Mouse (Mus musculus) intestine, embryonic 14.5 days (tissue): ENCODE data around the gene Hdac10. TPM values are rescaled to one million over a fixed set of nuclear protein-coding genes. Genes with fewer than 3 reads are reported as not detected.
A peak's percentile ranks its signal among the peaks of the same experiment; 100 is the strongest.

Source experiments
- ATAC-seq: fragments of 200-750 bp; cut with Nextera tagmentation; replicated peaks from 2 replicates; pipeline ENCODE4 v1.8.0; 2017; ENCODE audit warnings: low read depth, moderate number of reproducible peaks, moderate TSS enrichment, moderate library complexity; ENCODE audit not compliant: low FRiP score, low TSS enrichment
- DNase-seq: peaks from one replicate; pipeline ENCODE4 v3.0.0-alpha.2; 2018; ENCODE audit warnings: low spot score
- H3K27ac ChIP-seq: fragments of 300-500 bp; sonication (generic); 2 replicates; pipeline ENCODE4 v1.5.1; 2014; ENCODE audit warnings: low read depth, mild to moderate bottlenecking, control low read depth
- H3K27me3 ChIP-seq: fragments of 300-500 bp; sonication (generic); replicated peaks from 2 replicates; pipeline ENCODE4 v1.6.1; 2014; ENCODE audit warnings: low read length, control low read depth; ENCODE audit not compliant: control insufficient read depth, insufficient read depth
- H3K36me3 ChIP-seq: fragments of 300-500 bp; sonication (generic); 2 replicates; pipeline ENCODE4 v1.6.1; 2014; ENCODE audit warnings: low read length, control low read depth; ENCODE audit not compliant: control insufficient read depth, insufficient read depth
- H3K4me1 ChIP-seq: fragments of 300-500 bp; sonication (generic); replicated peaks from 2 replicates; pipeline ENCODE4 v1.6.1; 2014; ENCODE audit warnings: low read length, control low read depth, mixed read lengths; ENCODE audit not compliant: control insufficient read depth, insufficient read depth
- H3K4me2 ChIP-seq: fragments of 300-500 bp; sonication (generic); 2 replicates; pipeline ENCODE4 v1.6.1; 2014; ENCODE audit warnings: low read length
- H3K4me3 ChIP-seq: fragments of 300-500 bp; sonication (generic); 2 replicates; pipeline ENCODE4 v1.5.1; 2014; ENCODE audit warnings: low read depth, low read length, control low read depth, mixed read lengths
- H3K9ac ChIP-seq: fragments of 300-500 bp; sonication (generic); 2 replicates; pipeline ENCODE4 v1.6.1; 2014; ENCODE audit warnings: mild to moderate bottlenecking, low read length
- H3K9me3 ChIP-seq: fragments of 300-500 bp; sonication (generic); 2 replicates; pipeline ENCODE4 v1.6.1; 2016; ENCODE audit warnings: low read length, control low read depth; ENCODE audit not compliant: control insufficient read depth
- WGBS: fragments of 180-500 bp; shearing (Covaris S2); extraction: QIAGEN DNeasy Blood & Tissue Kit; methylation state at CpG from one replicate; pipeline ENCODE4 v1.1.7; 2014; 5-methylcytosine and 5-hydroxymethylcytosine counted together
- polyA plus RNA-seq: library from polyadenylated mRNA; unstranded; fragments of >200 nt; fragmentation: Nextera tagmentation; extraction: Ambion mirVana; gene quantifications from 2 replicates; pipeline ENCODE4 v1.2.1, GENCODE M21; 2014

Gene Hdac10
- polyA plus RNA-seq, 1 experiment from 2014 or later = 20.3 TPM

GRCm38 (mm10) chr15:89125351-89125750 lies 3.1 kb downstream of the Hdac10 start:
- no peaks in the 10 kb centered on the region for H3K9me3 ChIP-seq
- H3K27ac ChIP-seq = no peak overlapping the region
- 93% methylated on average over 9 of the region's 9 CpGs for WGBS
- no peaks in the 10 kb centered on the region for H3K27me3 ChIP-seq
- no peak overlapping the region for H3K4me2 ChIP-seq
- H3K9ac ChIP-seq = no peak overlapping the region
- H3K4me3 ChIP-seq = no peak overlapping the region
- H3K36me3 ChIP-seq = peaks cover 11% of the 10 kb centered on the region; the same call in 1 of the 2 replicates
- ATAC-seq = no peak
- no peak for DNase-seq
- H3K4me1 ChIP-seq = peaks cover 31% of the 10 kb centered on the region

DNA sequence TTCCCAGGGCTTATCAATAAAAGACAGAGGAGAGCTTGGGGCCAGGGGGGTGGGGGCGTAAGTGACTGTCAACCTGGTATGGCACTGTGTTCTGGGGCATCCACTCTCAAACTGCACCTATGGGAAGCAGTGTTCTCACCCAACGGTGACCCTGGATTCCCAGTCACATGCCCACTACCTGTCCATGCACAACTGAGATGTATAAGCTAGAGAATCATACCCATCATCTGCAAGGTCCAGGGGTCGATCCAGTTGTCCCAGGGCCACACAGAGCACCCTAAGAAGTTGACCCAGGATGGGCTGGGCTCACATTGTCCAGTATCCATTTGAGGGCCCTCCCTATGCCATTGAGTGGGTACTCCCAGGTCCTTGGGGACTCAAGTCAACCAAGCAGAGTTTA lies 4.2 kb downstream of the Hdac10 start:
- DNase-seq (no peak), ATAC-seq (no peak)
- Histone ChIP-seq H3K9ac (no peak overlapping the region), H3K4me1 (peaks cover 34% of the 10 kb centered on the region), H3K36me3 (peaks cover 11% of the 10 kb centered on the region; the same call in 1 of the 2 replicates), H3K27ac (no peak overlapping the region), H3K4me3 (no peak overlapping the region), H3K4me2 (no peak overlapping the region), H3K27me3 (no peaks in the 10 kb centered on the region), H3K9me3 (no peaks in the 10 kb centered on the region)
- 91% methylated on average over 3 of the region's 3 CpGs for WGBS

DNA sequence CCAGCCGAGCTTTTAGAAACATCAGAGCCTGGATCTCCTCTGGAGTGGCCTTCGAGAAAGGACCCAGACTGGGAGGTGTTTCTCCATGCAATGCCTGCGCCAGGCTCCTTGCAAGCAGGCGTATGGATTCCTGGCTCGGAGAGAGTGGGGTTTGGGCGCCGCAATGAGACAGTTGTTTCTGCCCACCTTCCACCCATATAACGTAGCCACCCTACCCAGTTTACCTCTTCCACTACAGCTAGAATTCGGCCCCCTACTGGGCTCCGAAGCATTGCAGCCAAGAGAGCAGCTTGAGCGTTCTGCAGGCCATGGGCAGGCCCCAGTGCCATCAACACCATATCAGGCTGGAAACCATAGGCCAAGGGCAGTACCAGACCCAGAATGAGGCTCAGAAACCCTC lies 4.9 kb downstream of the Hdac10 start:
- no peaks in the 10 kb centered on the region for H3K27me3 ChIP-seq
- ATAC-seq (0 out of 2 replicates have a peak, but pooled peaks have one; percentile 6), DNase-seq (peak; percentile 57)
- 32% methylated on average over 11 of the region's 11 CpGs for WGBS
- peaks cover 34% of the 10 kb centered on the region for H3K4me1 ChIP-seq
- H3K4me3 ChIP-seq = peak overlapping the region; percentile 94
- H3K4me2 ChIP-seq = peak overlapping the region; percentile 88
- peak overlapping the region; percentile 45; the same call in 1 of the 2 replicates for H3K27ac ChIP-seq
- H3K36me3 ChIP-seq = peaks cover 11% of the 10 kb centered on the region; the same call in 1 of the 2 replicates
- H3K9me3 ChIP-seq = no peaks in the 10 kb centered on the region
- H3K9ac ChIP-seq = peak overlapping the region; percentile 86

- under 1% methylated on average over 47 of the region's 47 CpGs for WGBS
- Histone ChIP-seq H3K27ac (peak within 1 kb of the TSS; percentile 45; the same call in 1 of the 2 replicates), H3K4me2 (peak within 1 kb of the TSS; percentile 88), H3K4me1 (peaks cover 31% of the 10 kb centered on the region), H3K9ac (peak within 1 kb of the TSS; percentile 86), H3K4me3 (peak within 1 kb of the TSS; percentile 94), H3K27me3 (no peaks in the 10 kb centered on the region), H3K36me3 (peaks cover 17% of the 10 kb centered on the region), H3K9me3 (no peaks in the 10 kb centered on the region)
- ATAC-seq (peak; percentile 86), DNase-seq (peak; percentile 98)
Observed at GRCm38 (mm10) chr15:89122649-89123366, 5.7 kb downstream of the Hdac10 start, which contains the start of gene Tubgcp6. Tubgcp6 (minus strand) TSS chr15:89123112.

GRCm38 (mm10) chr15:89118007-89118406 lies 10.5 kb downstream of the Hdac10 start:
- H3K9me3 ChIP-seq = no peaks in the 10 kb centered on the region
- H3K4me2 ChIP-seq = no peak overlapping the region
- no peak overlapping the region for H3K9ac ChIP-seq
- peaks cover 42% of the 10 kb centered on the region for H3K36me3 ChIP-seq
- no peak for ATAC-seq
- H3K27me3 ChIP-seq = no peaks in the 10 kb centered on the region
- no peak overlapping the region for H3K4me3 ChIP-seq
- no peak overlapping the region for H3K27ac ChIP-seq
- H3K4me1 ChIP-seq = peaks cover 18% of the 10 kb centered on the region
- DNase-seq = no peak

GRCm38 (mm10) chr15:89110147-89110546 lies 18.4 kb downstream of the Hdac10 start:
- DNase-seq = no peak
- H3K9ac ChIP-seq = no peak overlapping the region
- H3K4me2 ChIP-seq = no peak overlapping the region
- no peak overlapping the region for H3K4me3 ChIP-seq
- no peaks in the 10 kb centered on the region for H3K27me3 ChIP-seq
- H3K27ac ChIP-seq = no peak overlapping the region
- 79% methylated on average over 9 of the region's 9 CpGs for WGBS
- H3K4me1 ChIP-seq = no peaks in the 10 kb centered on the region
- H3K9me3 ChIP-seq = no peaks in the 10 kb centered on the region
- H3K36me3 ChIP-seq = peaks cover 95% of the 10 kb centered on the region
- ATAC-seq = no peak

DNA sequence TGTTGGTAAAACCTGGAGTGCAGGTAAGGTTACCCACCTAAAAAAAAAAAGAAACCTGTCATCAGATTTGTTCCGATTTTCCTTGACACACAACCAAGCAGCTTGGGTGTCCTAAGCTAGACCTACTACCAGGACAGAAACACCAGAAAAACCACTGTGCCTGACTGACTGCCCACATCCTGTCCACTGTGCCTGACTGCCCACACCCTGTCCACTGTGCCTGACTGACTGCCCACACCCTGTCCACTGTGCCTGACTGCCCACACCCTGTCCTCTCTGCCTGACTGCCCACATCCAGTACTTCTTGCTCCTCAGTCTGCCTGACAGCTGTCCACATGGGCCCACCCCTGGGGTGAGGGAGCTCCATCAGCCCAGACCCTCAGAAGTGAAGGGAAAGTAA lies 21.5 kb downstream of the Hdac10 start:
- H3K27me3 ChIP-seq = no peaks in the 10 kb centered on the region
- 95% methylated on average over 1 of the region's 1 CpGs for WGBS
- no peak overlapping the region for H3K4me2 ChIP-seq
- no peak overlapping the region for H3K9ac ChIP-seq
- H3K36me3 ChIP-seq = peaks cover 95% of the 10 kb centered on the region
- no peaks in the 10 kb centered on the region for H3K9me3 ChIP-seq
- H3K4me3 ChIP-seq = no peak overlapping the region
- H3K4me1 ChIP-seq = no peaks in the 10 kb centered on the region
- no peak overlapping the region for H3K27ac ChIP-seq
- no peak for ATAC-seq
- DNase-seq = no peak

GRCm38 (mm10) chr15:89106073-89106472 lies 22.4 kb downstream of the Hdac10 start:
- no peak for DNase-seq
- Histone ChIP-seq H3K4me1 (no peaks in the 10 kb centered on the region), H3K27me3 (no peaks in the 10 kb centered on the region), H3K4me2 (no peak overlapping the region), H3K9ac (no peak overlapping the region), H3K27ac (no peak overlapping the region), H3K4me3 (no peak overlapping the region), H3K36me3 (peaks cover 95% of the 10 kb centered on the region), H3K9me3 (no peaks in the 10 kb centered on the region)
- 91% methylated on average over 13 of the region's 13 CpGs for WGBS
- no peak for ATAC-seq

DNA sequence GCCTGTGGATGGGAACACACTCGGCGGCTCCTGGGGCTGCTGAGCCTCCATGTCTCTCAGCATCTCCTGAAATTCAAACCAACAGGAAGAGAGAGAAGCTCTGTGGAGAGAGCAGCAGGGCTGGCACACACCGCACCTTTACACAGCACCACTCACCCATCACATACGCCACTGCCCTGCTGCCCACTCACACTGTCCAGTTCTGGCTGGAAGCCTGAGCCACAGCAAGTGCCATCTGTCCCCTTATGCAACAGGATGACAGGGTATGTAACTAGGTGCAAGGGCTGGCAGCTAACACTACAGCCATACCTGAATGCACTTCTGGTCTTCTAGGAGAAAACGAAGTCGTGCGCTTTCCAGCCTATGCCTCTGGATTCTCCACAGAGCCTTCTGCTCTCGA lies 24.1 kb downstream of the Hdac10 start:
- Histone ChIP-seq H3K27me3 (no peaks in the 10 kb centered on the region), H3K4me1 (no peaks in the 10 kb centered on the region), H3K27ac (no peak overlapping the region), H3K9ac (no peak overlapping the region), H3K4me3 (no peak overlapping the region), H3K36me3 (peaks cover 95% of the 10 kb centered on the region), H3K4me2 (no peak overlapping the region), H3K9me3 (no peaks in the 10 kb centered on the region)
- no peak for ATAC-seq
- WGBS = 96% methylated on average over 8 of the region's 8 CpGs
- DNase-seq = no peak
